Mouse (Mus musculus): ENCODE data around the gene Notch2.

Gene Notch2

DNA sequence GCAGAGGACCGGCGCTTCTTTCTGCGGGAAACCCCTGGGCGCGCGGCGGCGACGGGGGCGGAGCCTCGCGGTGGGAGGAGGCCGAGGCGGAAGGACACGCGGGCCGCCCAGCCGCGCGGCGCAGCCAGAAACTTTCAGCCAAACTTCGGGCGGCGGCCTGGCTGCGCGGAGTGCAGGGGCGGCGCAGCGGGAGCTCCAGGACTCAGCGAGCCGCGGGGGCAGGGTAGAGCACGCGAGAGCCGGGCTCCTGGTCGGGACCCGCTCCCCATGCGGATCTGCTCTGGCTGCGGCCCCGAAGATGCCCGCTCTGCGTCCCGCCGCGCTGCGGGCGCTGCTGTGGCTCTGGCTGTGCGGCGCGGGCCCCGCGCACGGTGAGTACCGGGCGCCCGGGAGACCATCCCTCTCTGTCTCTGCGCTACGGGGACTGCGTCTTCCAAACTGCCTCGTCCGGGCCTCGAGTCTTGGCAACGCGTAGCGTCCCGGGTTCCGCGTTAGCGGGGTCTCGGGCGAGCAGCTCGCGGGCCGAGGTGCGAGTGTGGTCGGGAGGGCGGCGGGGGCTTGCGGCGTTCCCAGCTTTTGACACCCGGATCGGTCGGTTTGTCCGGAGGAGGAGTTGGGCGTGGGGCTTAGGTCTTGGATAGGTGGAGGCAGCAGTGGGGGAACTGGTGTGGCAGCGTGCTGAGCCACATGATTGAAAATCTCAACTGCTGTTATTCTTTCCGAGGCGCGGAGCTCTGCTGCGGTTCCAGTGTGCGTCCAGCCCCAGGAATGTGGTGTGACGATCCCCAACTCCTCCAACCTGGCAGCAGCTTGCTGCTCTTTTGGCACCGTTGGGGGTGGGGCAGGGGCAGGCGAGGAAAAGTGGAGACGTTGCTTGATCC lies at the start of gene Notch2:
TSS of gene Notch2 (plus strand) at position 127 of the 881 bp plus-strand sequence.
- peak; percentile 95 for DNase-seq (ENCODE audit: low read depth, low spot score)

DNA sequence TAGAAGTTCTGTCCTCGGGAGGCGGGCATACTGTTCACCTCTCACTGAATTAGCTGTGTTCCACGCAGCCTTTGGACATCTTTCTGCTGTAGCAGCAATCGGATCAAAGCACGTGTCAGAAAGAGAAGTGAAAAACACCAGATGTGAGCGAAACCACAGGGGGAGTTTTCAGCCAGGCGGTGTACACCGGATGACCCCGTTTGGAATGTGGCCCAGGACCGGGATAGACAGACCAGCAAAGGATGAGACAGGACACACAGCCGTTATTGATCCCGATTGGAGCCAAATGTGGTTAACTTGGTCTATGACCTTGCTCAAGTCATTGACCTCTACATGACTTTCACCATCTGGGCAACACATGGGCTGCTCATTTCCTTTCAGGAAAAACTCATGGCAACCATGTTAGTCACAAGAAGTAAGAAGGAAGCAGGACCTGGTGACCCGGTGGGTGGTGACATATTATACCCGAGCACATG lies 48.4 kb upstream of the Notch2 start:
- DNase-seq (ENCODE audit: low read depth, low spot score), result peak; percentile 4

DNA sequence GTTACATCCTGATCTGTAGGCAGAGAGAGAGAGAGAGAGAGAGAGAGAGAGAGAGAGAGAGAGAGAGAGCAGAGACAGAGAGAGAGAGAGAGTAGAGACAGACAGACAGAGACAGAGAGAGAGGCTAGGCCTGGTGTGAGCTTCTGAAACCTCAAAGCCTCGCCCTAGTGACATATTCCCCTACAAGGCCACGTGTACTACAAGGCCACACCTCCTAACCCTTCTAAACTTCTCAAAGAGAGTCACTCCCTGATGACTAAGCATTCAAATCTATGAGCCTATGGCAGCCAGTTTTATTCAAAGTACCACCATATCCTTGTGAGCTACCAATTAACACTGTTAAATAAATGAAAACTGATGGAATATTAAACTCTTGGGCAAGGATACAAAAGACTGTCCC lies 45.7 kb upstream of the Notch2 start:
- DNase-seq (ENCODE audit: low read depth, low spot score), result no peak

- no peak for DNase-seq (ENCODE audit: low read depth, low spot score)
Observed at GRCm38 (mm10) chr3:97968191-97968590, 45.1 kb upstream of the Notch2 start.

GRCm38 (mm10) chr3:97969019-97969418 lies 44.3 kb upstream of the Notch2 start:
- no peak for DNase-seq (ENCODE audit: low read depth, low spot score)

GRCm38 (mm10) chr3:97971117-97971516 lies 42.2 kb upstream of the Notch2 start:
- peak; percentile 5 for DNase-seq (ENCODE audit: low read depth, low spot score)

GRCm38 (mm10) chr3:97972200-97972599 lies 41.1 kb upstream of the Notch2 start:
- no peak for DNase-seq (ENCODE audit: low read depth, low spot score)

GRCm38 (mm10) chr3:97972707-97973106 lies 40.6 kb upstream of the Notch2 start:
- DNase-seq (ENCODE audit: low read depth, low spot score), result no peak

- no peak for DNase-seq (ENCODE audit: low read depth, low spot score)
Observed at GRCm38 (mm10) chr3:97973306-97973705, 40.0 kb upstream of the Notch2 start.

DNA sequence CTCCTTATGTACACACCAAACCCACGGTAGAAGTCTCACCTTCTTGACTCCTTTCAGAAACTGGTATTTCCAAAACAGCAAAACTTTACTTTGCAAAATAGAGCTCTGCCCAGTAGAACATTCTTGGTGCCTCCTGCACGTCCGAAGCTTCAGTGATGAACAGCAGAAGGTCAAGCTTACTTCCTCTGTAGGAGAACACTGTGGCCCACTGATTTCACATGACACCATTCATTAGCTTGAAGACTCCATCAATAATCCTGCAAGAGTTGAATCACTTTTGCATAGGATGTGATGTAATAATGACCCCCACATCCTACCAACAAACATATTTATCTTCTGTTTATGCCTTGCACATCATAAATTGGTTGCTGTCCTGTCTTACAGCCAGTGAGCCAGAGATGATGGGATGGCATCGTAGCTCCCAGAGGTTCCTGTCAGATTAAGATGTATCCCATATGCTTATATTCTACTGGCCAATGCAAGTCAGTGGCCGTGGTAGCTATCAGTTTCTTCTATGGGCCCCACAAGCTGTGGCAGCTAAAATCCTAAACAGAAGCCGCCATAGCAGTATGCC lies 39.0 kb upstream of the Notch2 start:
- no peak for DNase-seq (ENCODE audit: low read depth, low spot score)

GRCm38 (mm10) chr3:97976706-97977105 lies 36.6 kb upstream of the Notch2 start:
- no peak for DNase-seq (ENCODE audit: low read depth, low spot score)

GRCm38 (mm10) chr3:97978710-97979109 lies 34.6 kb upstream of the Notch2 start:
- DNase-seq (ENCODE audit: low read depth, low spot score), result no peak

DNA sequence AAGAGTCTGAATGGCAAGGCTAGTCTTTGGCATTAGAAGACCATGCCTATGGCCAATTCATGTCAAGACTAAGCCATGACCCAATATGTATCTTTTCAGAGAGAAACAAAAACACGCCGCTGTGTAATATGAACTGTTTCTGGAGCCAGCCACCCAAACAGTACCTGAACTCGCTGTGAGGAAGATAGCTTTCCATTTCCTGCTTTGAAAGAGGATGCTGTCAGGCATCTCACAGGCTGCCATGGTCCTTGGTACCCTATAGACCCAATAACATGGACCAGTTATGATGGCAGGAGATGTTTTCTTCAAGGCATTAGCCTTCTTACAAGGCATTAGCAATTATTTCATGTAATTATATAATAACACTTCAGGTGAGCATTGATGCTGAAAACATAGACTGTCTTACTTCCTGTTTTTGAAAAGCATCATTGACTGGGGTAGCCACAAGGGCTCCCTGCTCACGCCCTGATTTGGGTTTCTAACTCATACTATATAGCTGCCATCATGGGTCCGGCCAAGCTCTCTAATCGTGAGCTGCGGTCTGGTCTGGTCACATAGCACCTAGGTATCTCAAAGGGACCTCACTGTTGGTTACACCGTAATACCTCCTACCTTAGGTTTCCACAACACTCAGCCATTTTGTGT lies 32.5 kb upstream of the Notch2 start:
- DNase-seq (ENCODE audit: low read depth, low spot score), result no peak

- no peak for DNase-seq (ENCODE audit: low read depth, low spot score)
Observed at GRCm38 (mm10) chr3:97981376-97981906, 31.9 kb upstream of the Notch2 start.

GRCm38 (mm10) chr3:97984870-97985506 lies 28.3 kb upstream of the Notch2 start:
- DNase-seq (ENCODE audit: low read depth, low spot score), result no peak

DNA sequence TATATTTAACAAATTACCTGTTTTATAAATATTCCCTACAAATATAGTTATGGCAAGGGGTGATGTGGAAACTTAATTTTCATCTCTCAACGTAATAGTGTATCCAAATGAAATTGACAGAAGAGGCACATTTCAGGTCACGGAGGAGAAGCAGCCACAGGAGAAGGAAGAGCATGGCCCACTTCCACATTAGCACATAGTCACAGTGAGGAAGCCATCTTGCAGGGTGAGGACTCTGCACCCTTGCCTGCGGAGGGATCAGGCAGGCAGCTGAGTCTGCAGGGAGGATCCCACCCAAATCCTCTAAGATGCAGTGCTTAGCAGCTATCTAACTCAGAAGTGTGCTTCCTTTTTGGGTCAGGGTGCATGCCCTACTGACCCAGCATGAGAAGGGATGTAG lies 27.6 kb upstream of the Notch2 start:
- DNase-seq (ENCODE audit: low read depth, low spot score), result no peak

DNA sequence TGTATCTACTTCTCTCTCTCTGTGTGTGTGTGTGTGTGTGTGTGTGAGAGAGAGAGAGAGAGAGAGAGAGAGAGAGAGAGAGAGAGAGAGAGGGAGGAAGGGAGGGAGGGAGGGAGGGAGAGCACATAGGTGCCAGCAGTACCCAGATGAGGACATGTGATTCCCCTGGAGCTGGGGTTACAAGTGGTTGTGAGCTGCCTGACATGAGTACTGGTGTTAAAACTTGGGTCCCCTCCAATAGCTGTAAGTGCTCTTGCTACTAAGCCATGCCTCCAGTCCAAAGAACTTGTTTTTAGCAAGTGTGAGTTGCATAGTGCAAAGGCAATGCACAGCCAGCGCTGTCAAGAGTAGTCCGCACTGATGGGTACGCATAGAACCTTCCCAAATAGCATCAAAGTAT lies 26.2 kb upstream of the Notch2 start:
- no peak for DNase-seq (ENCODE audit: low read depth, low spot score)

GRCm38 (mm10) chr3:97988756-97989155 lies 24.6 kb upstream of the Notch2 start:
- no peak for DNase-seq (ENCODE audit: low read depth, low spot score)

- DNase-seq (ENCODE audit: low read depth, low spot score), result no peak
Observed at GRCm38 (mm10) chr3:97990576-97990975, 22.8 kb upstream of the Notch2 start.

DNA sequence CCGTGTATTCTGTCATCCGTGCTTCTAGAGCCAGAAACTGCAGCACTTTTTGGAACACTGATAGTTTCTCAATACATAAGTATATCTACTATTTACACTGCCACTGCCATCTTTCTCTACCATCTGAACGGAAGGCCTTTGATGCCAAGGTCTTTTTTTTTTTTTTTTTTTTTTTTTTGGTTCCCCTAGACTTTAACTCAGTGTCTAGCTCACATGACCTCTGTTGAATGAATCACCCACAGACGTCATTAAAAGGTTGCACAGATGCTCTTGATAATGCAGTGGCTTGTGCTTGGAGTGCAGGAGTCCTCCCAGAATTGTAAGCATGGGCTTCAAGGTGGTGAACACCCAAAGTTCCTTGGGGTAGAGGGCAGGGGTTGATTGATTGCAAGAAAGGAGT lies 21.0 kb upstream of the Notch2 start:
- DNase-seq (ENCODE audit: low read depth, low spot score), result no peak

DNA sequence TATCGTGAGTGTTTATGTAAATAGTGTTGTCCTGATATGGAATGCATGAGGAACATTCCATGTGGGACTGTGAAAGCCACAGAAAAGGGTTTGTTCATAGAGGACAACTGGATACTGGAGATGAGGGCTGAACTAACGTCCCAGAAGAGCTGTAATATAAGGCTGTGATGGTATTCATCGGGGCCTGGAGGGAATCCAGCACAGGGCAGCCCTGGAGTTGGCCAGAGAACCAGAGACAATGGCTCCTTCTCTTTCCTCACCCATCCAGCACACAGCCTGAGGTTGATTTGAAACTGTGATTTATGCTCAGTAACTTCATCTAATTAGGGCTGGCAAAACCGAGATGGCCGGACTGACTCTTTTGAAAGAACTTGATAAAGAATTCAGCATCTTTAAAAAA lies 20.1 kb upstream of the Notch2 start:
- no peak for DNase-seq (ENCODE audit: low read depth, low spot score)
